Mouse (Mus musculus) effector memory CD4-positive, alpha-beta T cell, adult 5 months (primary cell): ENCODE data around the gene Gpr39. TPM values are rescaled to one million over a fixed set of nuclear protein-coding genes. Genes with fewer than 3 reads are reported as not detected.

ENCODE experiments used
- polyA plus RNA-seq: library from polyadenylated mRNA; unstranded; fragments of 100-300 nt; shearing (Covaris generic); gene quantifications from one replicate; pipeline ENCODE4 v1.2.1, GENCODE M21; 2017

Gene Gpr39
- not detected for polyA plus RNA-seq

DNA sequence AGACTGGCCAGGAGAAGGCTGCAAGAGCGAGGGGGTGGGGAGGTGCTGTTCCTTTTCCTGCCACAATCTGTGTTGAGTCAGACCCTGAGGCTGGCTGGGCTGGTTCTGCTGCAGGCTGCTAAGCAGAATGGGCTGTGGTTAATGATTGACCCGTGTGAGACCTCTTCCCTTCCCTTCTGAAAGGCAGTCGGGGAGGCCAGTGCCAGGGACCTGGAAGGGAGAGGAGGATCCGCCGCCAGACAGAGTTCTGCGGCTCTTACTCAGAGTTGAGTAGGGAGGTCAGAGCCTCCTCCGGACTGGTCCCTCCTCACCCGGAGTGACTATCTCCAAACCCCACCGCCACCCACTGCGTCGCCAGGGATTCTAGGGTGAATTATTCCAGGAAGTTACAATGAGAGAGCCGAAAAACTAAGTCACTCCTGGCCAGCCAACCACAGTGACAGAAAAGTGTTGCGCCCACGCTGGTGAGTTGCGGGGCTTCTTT, at the start of gene Gpr39:
Gpr39 (plus strand) TSS at position 206 of the 484 bp plus-strand sequence.

GRCm38 (mm10) chr1:125912601-125913600, 236.1 kb downstream of the Gpr39 start, which contains the start of gene Lypd1:
TSS of gene Lypd1 (minus strand) at chr1:125913101.

Other genes with a start within 250 kb of the Gpr39 start
- 819 TPM for gene Actr3, start 241.3 kb upstream of the Gpr39 start, polyA plus RNA-seq
- gene Slc35f5, start 116.4 kb upstream of the Gpr39 start, polyA plus RNA-seq = 0.45 TPM
- not detected for gene Lypd1, start 236.1 kb downstream of the Gpr39 start, polyA plus RNA-seq